Mouse (Mus musculus) limb, embryonic 13.5 days (tissue): ENCODE measurements around the gene Picalm. TPM values are rescaled to one million over a fixed set of nuclear protein-coding genes. Genes with fewer than 3 reads are reported as not detected.
A peak's percentile ranks its signal among the peaks of the same experiment; 100 is the strongest.

Experiments used
- ATAC-seq: fragments of 200-750 bp; cut with Nextera tagmentation; 2 replicates; pipeline ENCODE4 v1.8.0; 2017; ENCODE audit warnings: low read depth, moderate number of reproducible peaks, moderate TSS enrichment; ENCODE audit not compliant: low FRiP score
- H3K27ac ChIP-seq: fragments of 300-500 bp; sonication (generic); 2 replicates; pipeline ENCODE4 v1.5.1; 2015; ENCODE audit warnings: inconsistent platforms, mild to moderate bottlenecking, moderate library complexity
- H3K27me3 ChIP-seq: fragments of 300-500 bp; sonication (generic); 2 replicates; pipeline ENCODE4 v1.6.1; 2015; ENCODE audit warnings: mild to moderate bottlenecking, inconsistent platforms
- H3K36me3 ChIP-seq: fragments of 300-500 bp; sonication (generic); 2 replicates; pipeline ENCODE4 v1.6.1; 2015; ENCODE audit warnings: inconsistent platforms, mild to moderate bottlenecking, moderate library complexity
- H3K4me1 ChIP-seq: fragments of 300-500 bp; sonication (generic); 2 replicates; pipeline ENCODE4 v1.6.1; 2015; ENCODE audit warnings: inconsistent platforms
- H3K4me2 ChIP-seq: fragments of 300-500 bp; sonication (generic); replicated peaks from 2 replicates; pipeline ENCODE4 v1.6.1; 2015; ENCODE audit warnings: inconsistent platforms, mild to moderate bottlenecking, moderate library complexity
- H3K4me3 ChIP-seq: fragments of 300-500 bp; sonication (generic); 2 replicates; pipeline ENCODE4 v1.5.1; 2015; ENCODE audit warnings: moderate library complexity, mild to moderate bottlenecking, inconsistent platforms
- H3K9ac ChIP-seq: fragments of 300-500 bp; sonication (generic); 2 replicates; pipeline ENCODE4 v1.6.1; 2015; ENCODE audit warnings: mild to moderate bottlenecking, inconsistent platforms
- H3K9me3 ChIP-seq: fragments of 300-500 bp; sonication (generic); 2 replicates; pipeline ENCODE4 v1.6.1; 2016; ENCODE audit warnings: inconsistent platforms
- WGBS: fragments of 180-500 bp; shearing (Covaris S2); methylation state at CpG from one replicate; pipeline ENCODE4 v1.1.7; 2015; 5-methylcytosine and 5-hydroxymethylcytosine counted together
- polyA plus RNA-seq: library from polyadenylated mRNA; unstranded; fragments of >200 nt; fragmentation: Nextera tagmentation; extraction: Ambion mirVana; gene quantifications from 2 replicates; pipeline ENCODE4 v1.2.1, GENCODE M21; 2015

The Picalm gene
- polyA plus RNA-seq, 1 experiment from 2014 or later = 44.3 TPM

GRCm38 (mm10) chr7:90099248-90099647 lies 30.8 kb upstream of the Picalm start:
- no peak for ATAC-seq
- no peaks in the 10 kb centered on the region for H3K36me3 ChIP-seq
- H3K4me1 ChIP-seq = 0 out of 2 replicates have a peak, but pooled peaks cover 4% of the 10 kb centered on the region
- H3K9me3 ChIP-seq = no peaks in the 10 kb centered on the region
- no peak overlapping the region for H3K9ac ChIP-seq
- H3K4me3 ChIP-seq = no peak overlapping the region
- WGBS = 52% methylated on average over 10 of the region's 10 CpGs
- no peak overlapping the region for H3K4me2 ChIP-seq
- no peak overlapping the region for H3K27ac ChIP-seq
- no peaks in the 10 kb centered on the region for H3K27me3 ChIP-seq

- no peak overlapping the region for H3K27ac ChIP-seq
- no peak overlapping the region for H3K4me2 ChIP-seq
- WGBS = 57% methylated on average over 3 of the region's 3 CpGs
- H3K9ac ChIP-seq = no peak overlapping the region
- H3K4me1 ChIP-seq = 0 out of 2 replicates have a peak, but pooled peaks cover 4% of the 10 kb centered on the region
- H3K27me3 ChIP-seq = no peaks in the 10 kb centered on the region
- no peak for ATAC-seq
- H3K9me3 ChIP-seq = no peaks in the 10 kb centered on the region
- no peak overlapping the region for H3K4me3 ChIP-seq
- no peaks in the 10 kb centered on the region for H3K36me3 ChIP-seq
Measured at GRCm38 (mm10) chr7:90100614-90101160, 29.3 kb upstream of the Picalm start.

GRCm38 (mm10) chr7:90116100-90116499 lies 13.9 kb upstream of the Picalm start:
- H3K4me1 ChIP-seq = no peaks in the 10 kb centered on the region
- H3K9me3 ChIP-seq = no peaks in the 10 kb centered on the region
- H3K4me3 ChIP-seq = no peak overlapping the region
- H3K9ac ChIP-seq = no peak overlapping the region
- no peaks in the 10 kb centered on the region for H3K36me3 ChIP-seq
- no peak for ATAC-seq
- no peak overlapping the region for H3K4me2 ChIP-seq
- 93% methylated on average over 2 of the region's 2 CpGs for WGBS
- H3K27me3 ChIP-seq = no peaks in the 10 kb centered on the region
- H3K27ac ChIP-seq = no peak overlapping the region

GRCm38 (mm10) chr7:90120106-90120505 lies 9.9 kb upstream of the Picalm start:
- Histone ChIP-seq H3K27ac (no peak overlapping the region), H3K9ac (no peak overlapping the region), H3K4me2 (no peak overlapping the region), H3K36me3 (peaks cover 5% of the 10 kb centered on the region), H3K27me3 (no peaks in the 10 kb centered on the region), H3K9me3 (no peaks in the 10 kb centered on the region), H3K4me1 (no peaks in the 10 kb centered on the region), H3K4me3 (no peak overlapping the region)
- 70% methylated on average over 4 of the region's 4 CpGs for WGBS
- ATAC-seq = no peak

GRCm38 (mm10) chr7:90124991-90125390 lies 5.0 kb upstream of the Picalm start:
- Histone ChIP-seq H3K4me2 (no peak overlapping the region), H3K27me3 (no peaks in the 10 kb centered on the region), H3K4me3 (no peak overlapping the region), H3K9me3 (no peaks in the 10 kb centered on the region), H3K4me1 (peaks cover 9% of the 10 kb centered on the region; the same call in 1 of the 2 replicates), H3K36me3 (peaks cover 5% of the 10 kb centered on the region), H3K9ac (no peak overlapping the region), H3K27ac (no peak overlapping the region)
- 72% methylated on average over 5 of the region's 5 CpGs for WGBS
- ATAC-seq = no peak

GRCm38 (mm10) chr7:90128631-90129200 lies 1.3 kb upstream of the Picalm start:
- no peak for ATAC-seq

GRCm38 (mm10) chr7:90129271-90129731 lies 712 bp upstream of the Picalm start:
- H3K27ac ChIP-seq = peak overlapping the region; percentile 98
- H3K9me3 ChIP-seq = no peaks in the 10 kb centered on the region
- ATAC-seq = peak; percentile 6; the same call in 1 of the 2 replicates
- H3K27me3 ChIP-seq = no peaks in the 10 kb centered on the region
- WGBS = under 1% methylated on average over 12 of the region's 12 CpGs
- H3K4me1 ChIP-seq = peaks cover 18% of the 10 kb centered on the region
- peak overlapping the region; percentile 97 for H3K9ac ChIP-seq
- H3K4me2 ChIP-seq = peak overlapping the region; percentile 82
- peak overlapping the region; percentile 96 for H3K4me3 ChIP-seq
- no peaks in the 10 kb centered on the region; the same call in 1 of the 2 replicates for H3K36me3 ChIP-seq

More at GRCm38 (mm10) chr7:90128631-90129200, 1.3 kb upstream of the Picalm start:
- Histone ChIP-seq H3K9me3 (no peaks in the 10 kb centered on the region), H3K27me3 (no peaks in the 10 kb centered on the region), H3K9ac (0 out of 2 replicates have a peak overlapping the region, but pooled peaks have one; percentile 97), H3K36me3 (peaks cover 5% of the 10 kb centered on the region), H3K4me3 (peak overlapping the region; percentile 96), H3K4me1 (peaks cover 18% of the 10 kb centered on the region), H3K27ac (peak overlapping the region; percentile 98), H3K4me2 (peak overlapping the region; percentile 82)
- 60% methylated on average over 8 of the region's 8 CpGs for WGBS

- H3K4me3 ChIP-seq = peak overlapping the region; percentile 96
- ATAC-seq = peak; percentile 5
- H3K27ac ChIP-seq = peak overlapping the region; percentile 98
- H3K36me3 ChIP-seq = no peaks in the 10 kb centered on the region
- H3K4me2 ChIP-seq = peak overlapping the region; percentile 82
- no peaks in the 10 kb centered on the region for H3K9me3 ChIP-seq
- H3K4me1 ChIP-seq = peaks cover 18% of the 10 kb centered on the region
- H3K9ac ChIP-seq = peak overlapping the region; percentile 97
- no peaks in the 10 kb centered on the region for H3K27me3 ChIP-seq
- under 1% methylated on average over 37 of the region's 39 CpGs for WGBS
Measured at GRCm38 (mm10) chr7:90130501-90131375, 725 bp downstream of the Picalm start.

GRCm38 (mm10) chr7:90131376-90131651 lies 1.3 kb downstream of the Picalm start:
- Histone ChIP-seq H3K4me1 (peaks cover 18% of the 10 kb centered on the region), H3K27ac (peak overlapping the region; percentile 98; the same call in 1 of the 2 replicates), H3K27me3 (no peaks in the 10 kb centered on the region), H3K36me3 (no peaks in the 10 kb centered on the region), H3K4me2 (peak overlapping the region; percentile 82), H3K9ac (peak overlapping the region; percentile 97), H3K9me3 (no peaks in the 10 kb centered on the region), H3K4me3 (peak overlapping the region; percentile 96)
- 0% methylated on average over 2 of the region's 2 CpGs for WGBS
- ATAC-seq = no peak

GRCm38 (mm10) chr7:90131831-90132241 lies 1.8 kb downstream of the Picalm start:
- WGBS = 8% methylated on average over 7 of the region's 7 CpGs
- Histone ChIP-seq H3K9ac (peak overlapping the region; percentile 97), H3K27ac (peak overlapping the region; percentile 56), H3K9me3 (no peaks in the 10 kb centered on the region), H3K36me3 (no peaks in the 10 kb centered on the region), H3K27me3 (no peaks in the 10 kb centered on the region), H3K4me3 (peak overlapping the region; percentile 96), H3K4me2 (peak overlapping the region; percentile 82), H3K4me1 (peaks cover 22% of the 10 kb centered on the region)
- no peak for ATAC-seq

GRCm38 (mm10) chr7:90132322-90132721 lies 2.3 kb downstream of the Picalm start:
- no peak overlapping the region for H3K27ac ChIP-seq
- H3K27me3 ChIP-seq = no peaks in the 10 kb centered on the region
- no peaks in the 10 kb centered on the region for H3K9me3 ChIP-seq
- H3K9ac ChIP-seq = peak overlapping the region; percentile 97
- no peak for ATAC-seq
- H3K4me2 ChIP-seq = peak overlapping the region; percentile 82
- 70% methylated on average over 3 of the region's 3 CpGs for whole genome bisulfite sequencing
- peak overlapping the region; percentile 96 for H3K4me3 ChIP-seq
- H3K36me3 ChIP-seq = no peaks in the 10 kb centered on the region
- peaks cover 25% of the 10 kb centered on the region for H3K4me1 ChIP-seq

- Histone ChIP-seq H3K4me2 (no peak overlapping the region), H3K27me3 (no peaks in the 10 kb centered on the region), H3K27ac (no peak overlapping the region), H3K36me3 (no peaks in the 10 kb centered on the region), H3K4me1 (peaks cover 28% of the 10 kb centered on the region), H3K9ac (no peak overlapping the region), H3K9me3 (no peaks in the 10 kb centered on the region), H3K4me3 (no peak overlapping the region)
- no peak for ATAC-seq
- WGBS = 89% methylated on average over 3 of the region's 3 CpGs
Measured at GRCm38 (mm10) chr7:90136736-90137135, 6.7 kb downstream of the Picalm start.
